9 mouse cellular contexts compared by ENCODE assay signal in genomic region chr2:69355402-69355801, GRCm38 (mm10). TPM values are rescaled to one million over a fixed set of nuclear protein-coding genes. Genes with fewer than 3 reads are reported as not detected.
ATAC-seq lines count a peak whose summit lies in the region.
"Not testable (repeated sequence)": the region's sequence is repeated elsewhere in the genome, so short reads cannot be mapped to it uniquely, and the experiment has no call there.
"Had no signal": no experiment of that assay in that cellular context is flagged by ENCODE, and none has a peak within 500 bp of the region (broad histone marks: within the 10 kb centered on the region; RNA-seq: fewer than 3 reads in every experiment).

No protein-coding gene starts in this region.

- not testable (repeated sequence) for H3K27ac ChIP-seq in forebrain, embryonic 13.5 days; heart, embryonic 15.5 days; limb, embryonic 13.5 days; lung, embryonic 15.5 days; midbrain, embryonic 16.5 days (ENCODE audit: low read length); stomach, embryonic 16.5 days (ENCODE audit: low read length)

- ATAC-seq in cerebellum, adult (ENCODE audit: insufficient number of reproducible peaks, low FRiP score, low TSS enrichment), result peak; percentile 100
- ATAC-seq in forebrain, embryonic 13.5 days, result peak; percentile 100
- peak; percentile 100 for ATAC-seq in heart, embryonic 15.5 days (replicated peaks; ENCODE audit: insufficient number of reproducible peaks, insufficient read depth, low FRiP score, low read depth)
- peak; percentile 100 for ATAC-seq in inflammation-experienced regulatory T-cells, adult 6 months
- ATAC-seq in limb, embryonic 13.5 days (ENCODE audit: low FRiP score, low read depth), result peak; percentile 100
- ATAC-seq in lung, embryonic 15.5 days (ENCODE audit: borderline replicate concordance, extremely low read depth, low FRiP score, low TSS enrichment), result peak; percentile 100
- ATAC-seq in midbrain, embryonic 16.5 days, result peak; percentile 100
- ATAC-seq in stomach, embryonic 16.5 days (ENCODE audit: insufficient read depth, low FRiP score), result peak; percentile 100

- H3K4me3 ChIP-seq in forebrain, embryonic 13.5 days; heart, embryonic 15.5 days; limb, embryonic 13.5 days; lung, embryonic 15.5 days; midbrain, embryonic 16.5 days (ENCODE audit: low read depth, low read length); stomach, embryonic 16.5 days (replicated peaks; ENCODE audit: low read length): not testable (repeated sequence)

- not testable (repeated sequence) for H3K27me3 ChIP-seq in forebrain, embryonic 13.5 days; heart, embryonic 15.5 days; limb, embryonic 13.5 days; lung, embryonic 15.5 days; midbrain, embryonic 16.5 days (ENCODE audit: control insufficient read depth, insufficient read depth, low read depth, low read length); stomach, embryonic 16.5 days (ENCODE audit: control insufficient read depth, insufficient read depth, low read length)

- not testable (repeated sequence) for H3K9me3 ChIP-seq in forebrain, embryonic 13.5 days (replicated peaks); heart, embryonic 15.5 days (replicated peaks); limb, embryonic 13.5 days; lung, embryonic 15.5 days; midbrain, embryonic 16.5 days (replicated peaks; ENCODE audit: control insufficient read depth, low read length, poor library complexity, severe bottlenecking); stomach, embryonic 16.5 days (replicated peaks; ENCODE audit: control insufficient read depth, low read length)

- H3K36me3 ChIP-seq in forebrain, embryonic 13.5 days (ENCODE audit: poor library complexity, severe bottlenecking); heart, embryonic 15.5 days; limb, embryonic 13.5 days; lung, embryonic 15.5 days; midbrain, embryonic 16.5 days (ENCODE audit: control insufficient read depth, insufficient read depth, low read length); stomach, embryonic 16.5 days (ENCODE audit: control insufficient read depth, insufficient read depth, low read length): not testable (repeated sequence)

- H3K4me2 ChIP-seq in forebrain, embryonic 13.5 days; heart, embryonic 15.5 days; limb, embryonic 13.5 days (replicated peaks); lung, embryonic 15.5 days; midbrain, embryonic 16.5 days (ENCODE audit: low read length); stomach, embryonic 16.5 days (ENCODE audit: low read depth, low read length): not testable (repeated sequence)

- not testable (repeated sequence) for H3K4me1 ChIP-seq in forebrain, embryonic 13.5 days; heart, embryonic 15.5 days (replicated peaks); limb, embryonic 13.5 days; lung, embryonic 15.5 days; midbrain, embryonic 16.5 days (ENCODE audit: control insufficient read depth, insufficient read depth, low read length); stomach, embryonic 16.5 days (ENCODE audit: control insufficient read depth, insufficient read depth, low read length)

- H3K9ac ChIP-seq in forebrain, embryonic 13.5 days; heart, embryonic 15.5 days; limb, embryonic 13.5 days; lung, embryonic 15.5 days; midbrain, embryonic 16.5 days (ENCODE audit: low read depth, low read length); stomach, embryonic 16.5 days (ENCODE audit: low read length): not testable (repeated sequence)

RNA-seq across cellular contexts. Expression of gene Abcb11, which starts 13.0 kb away (rescaled TPM):
- polyA plus RNA-seq in forebrain, embryonic 13.5 days (2015; fragmentation: Nextera tagmentation; extraction: Ambion mirVana), result 0.04 TPM in 1 of 2 replicates, not detected in the other
- polyA plus RNA-seq in heart, embryonic 15.5 days (2015; fragmentation: Nextera tagmentation; extraction: Ambion mirVana), result 0.13 TPM in 1 of 2 replicates, not detected in the other
- not detected for polyA plus RNA-seq in inflammation-experienced regulatory T-cells, adult 6 months (2017; shearing (Covaris generic))
- polyA plus RNA-seq in limb, embryonic 13.5 days (2015; fragmentation: Nextera tagmentation; extraction: Ambion mirVana), result not detected in 2 replicates
- 0.04 and 0.10 TPM in 2 replicates for polyA plus RNA-seq in lung, embryonic 15.5 days (2015; fragmentation: Nextera tagmentation; extraction: Ambion mirVana)
- not detected in 2 replicates for polyA plus RNA-seq in midbrain, embryonic 16.5 days (2015; fragmentation: Nextera tagmentation; extraction: Ambion mirVana)
- 1.1 and 1.4 TPM in 2 replicates for polyA plus RNA-seq in stomach, embryonic 16.5 days (2015; fragmentation: Nextera tagmentation; extraction: Ambion mirVana)
- polyA plus RNA-seq: midbrain, embryonic 10.5 days had no signal

RNA-seq across cellular contexts. Expression of gene Dhrs9, which starts 24.8 kb away (rescaled TPM):
- polyA plus RNA-seq in forebrain, embryonic 13.5 days (2015; fragmentation: Nextera tagmentation; extraction: Ambion mirVana), result not detected in 2 replicates
- 0.04 and 0.10 TPM in 2 replicates for polyA plus RNA-seq in heart, embryonic 15.5 days (2015; fragmentation: Nextera tagmentation; extraction: Ambion mirVana)
- not detected for polyA plus RNA-seq in inflammation-experienced regulatory T-cells, adult 6 months (2017; shearing (Covaris generic))
- polyA plus RNA-seq in limb, embryonic 13.5 days (2015; fragmentation: Nextera tagmentation; extraction: Ambion mirVana), result not detected in 2 replicates
- not detected in 2 replicates for polyA plus RNA-seq in lung, embryonic 15.5 days (2015; fragmentation: Nextera tagmentation; extraction: Ambion mirVana)
- not detected in 2 replicates for polyA plus RNA-seq in midbrain, embryonic 16.5 days (2015; fragmentation: Nextera tagmentation; extraction: Ambion mirVana)
- polyA plus RNA-seq in stomach, embryonic 16.5 days (2015; fragmentation: Nextera tagmentation; extraction: Ambion mirVana), result 2.0 and 2.7 TPM in 2 replicates
- polyA plus RNA-seq: midbrain, embryonic 10.5 days had no signal
